Mouse (Mus musculus) hindbrain, embryonic 16.5 days (tissue): ENCODE measurements around the gene Gm7257. TPM values are rescaled to one million over a fixed set of nuclear protein-coding genes. Genes with fewer than 3 reads are reported as not detected.

ENCODE experiments used
- ATAC-seq: fragments of 200-750 bp; cut with Nextera tagmentation; 2 replicates; pipeline ENCODE4 v1.8.0; 2017; ENCODE audit warnings: moderate TSS enrichment, moderate library complexity
- H3K27ac ChIP-seq: fragments of 300-500 bp; sonication (generic); 2 replicates; pipeline ENCODE4 v1.5.1; 2014; ENCODE audit warnings: low read depth, mild to moderate bottlenecking, control low read depth, low read length, moderate library complexity
- H3K27me3 ChIP-seq: fragments of 300-500 bp; sonication (generic); replicated peaks from 2 replicates; pipeline ENCODE4 v1.6.1; 2014; ENCODE audit warnings: low read length; ENCODE audit not compliant: control insufficient read depth, insufficient read depth
- H3K36me3 ChIP-seq: fragments of 300-500 bp; sonication (generic); 2 replicates; pipeline ENCODE4 v1.6.1; 2014; ENCODE audit warnings: mild to moderate bottlenecking, low read length, moderate library complexity, mixed read lengths; ENCODE audit not compliant: control insufficient read depth, insufficient read depth
- H3K4me1 ChIP-seq: fragments of 300-500 bp; sonication (generic); 2 replicates; pipeline ENCODE4 v1.6.1; 2014; ENCODE audit warnings: low read depth, low read length; ENCODE audit not compliant: control insufficient read depth, insufficient read depth
- H3K4me2 ChIP-seq: fragments of 300-500 bp; sonication (generic); 2 replicates; pipeline ENCODE4 v1.6.1; 2014; ENCODE audit warnings: mild to moderate bottlenecking, low read length, control low read depth, moderate library complexity
- H3K4me3 ChIP-seq: fragments of 300-500 bp; sonication (generic); 2 replicates; pipeline ENCODE4 v1.5.1; 2014; ENCODE audit warnings: mild to moderate bottlenecking, low read length, control low read depth, moderate library complexity
- H3K9ac ChIP-seq: fragments of 300-500 bp; sonication (generic); 2 replicates; pipeline ENCODE4 v1.6.1; 2014; ENCODE audit warnings: low read depth, mild to moderate bottlenecking, control low read depth, low read length, moderate library complexity
- H3K9me3 ChIP-seq: fragments of 300-500 bp; sonication (generic); 2 replicates; pipeline ENCODE4 v1.6.1; 2014; ENCODE audit warnings: mild to moderate bottlenecking, low read length, moderate library complexity; ENCODE audit not compliant: control insufficient read depth
- WGBS: fragments of 180-500 bp; shearing (Covaris S2); extraction: QIAGEN DNeasy Blood & Tissue Kit; methylation state at CpG from one replicate; pipeline ENCODE4 v1.1.7; 2014; 5-methylcytosine and 5-hydroxymethylcytosine counted together
- polyA plus RNA-seq: library from polyadenylated mRNA; unstranded; fragments of >200 nt; fragmentation: Nextera tagmentation; extraction: Ambion mirVana; gene quantifications from 2 replicates; pipeline ENCODE4 v1.2.1, GENCODE M21; 2015

Gm7257 gene
- not detected in 2 replicates for polyA plus RNA-seq

DNA sequence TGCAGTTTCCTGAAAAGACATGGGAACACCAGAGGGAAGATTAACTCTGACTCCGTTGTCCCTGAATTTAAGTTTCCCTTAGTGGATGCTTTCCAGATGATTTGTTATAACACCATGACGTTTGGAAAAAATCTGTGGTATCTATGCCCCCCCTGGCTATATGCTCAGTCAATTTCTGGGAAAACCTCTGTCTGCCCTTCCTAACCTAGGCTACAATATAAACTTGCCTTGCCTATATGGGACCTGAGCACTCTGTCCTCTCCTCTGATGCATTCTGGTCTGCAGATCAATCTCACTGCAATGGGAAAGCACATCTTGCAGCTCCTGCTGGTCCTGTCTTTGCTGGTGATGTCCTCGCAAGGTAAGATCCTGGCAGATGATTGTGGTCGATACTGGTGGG, at the start of gene Gm7257:
Gm7257 (plus strand) TSS at position 301 of the 400 bp plus-strand sequence.
- 88% methylated on average over 4 of the region's 4 CpGs for WGBS
- H3K4me3 ChIP-seq, result no peak within 1 kb of the TSS
- H3K9me3 ChIP-seq, result peaks cover 4% of the 10 kb centered on the region; the same call in 1 of the 2 replicates
- no peak within 1 kb of the TSS for H3K27ac ChIP-seq
- no peak for ATAC-seq
- no peaks in the 10 kb centered on the region for H3K27me3 ChIP-seq
- H3K36me3 ChIP-seq, result no peaks in the 10 kb centered on the region
- no peaks in the 10 kb centered on the region for H3K4me1 ChIP-seq
- H3K4me2 ChIP-seq, result no peak within 1 kb of the TSS
- H3K9ac ChIP-seq, result no peak within 1 kb of the TSS

- Histone ChIP-seq H3K4me1 (no peaks in the 10 kb centered on the region), H3K4me3 (no peak overlapping the region), H3K27me3 (no peaks in the 10 kb centered on the region), H3K27ac (no peak overlapping the region), H3K36me3 (no peaks in the 10 kb centered on the region), H3K4me2 (no peak overlapping the region), H3K9ac (no peak overlapping the region), H3K9me3 (peaks cover 20% of the 10 kb centered on the region)
- WGBS, result 54% methylated on average over 2 of the region's 2 CpGs
- no peak for ATAC-seq
Observed at GRCm38 (mm10) chr9:36402991-36403390, 28.7 kb upstream of the Gm7257 start.

GRCm38 (mm10) chr9:36435051-36435764, 3.5 kb downstream of the Gm7257 start:
- no peak overlapping the region for H3K4me3 ChIP-seq
- H3K9ac ChIP-seq, result no peak overlapping the region
- H3K27ac ChIP-seq, result no peak overlapping the region
- H3K4me1 ChIP-seq, result no peaks in the 10 kb centered on the region
- WGBS, result 39% methylated on average over 2 of the region's 2 CpGs
- ATAC-seq, result no peak
- H3K36me3 ChIP-seq, result no peaks in the 10 kb centered on the region
- no peak overlapping the region for H3K4me2 ChIP-seq
- no peaks in the 10 kb centered on the region; the same call in 1 of the 2 replicates for H3K9me3 ChIP-seq
- H3K27me3 ChIP-seq, result no peaks in the 10 kb centered on the region

DNA sequence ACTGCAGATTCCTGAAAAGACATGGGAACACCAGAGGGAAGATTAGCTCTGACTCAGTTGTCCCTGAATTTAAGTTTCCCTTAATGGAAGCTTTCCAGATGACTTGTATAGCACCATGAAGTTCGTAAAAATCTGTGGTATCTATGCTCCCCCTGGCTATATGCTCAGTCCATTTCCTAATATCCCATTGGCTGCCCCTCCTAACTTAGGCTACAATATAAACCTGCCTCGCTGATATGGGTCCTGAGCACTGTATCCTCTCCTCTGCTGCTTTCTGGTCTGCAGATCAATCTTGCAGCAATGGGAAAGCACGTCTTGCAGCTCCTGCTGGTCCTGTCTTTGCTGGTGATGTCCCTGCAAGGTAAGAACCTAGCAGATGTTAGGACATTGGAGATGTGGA, 43.7 kb downstream of the Gm7257 start, which contains the start of gene Gm9513:
Gm9513 (plus strand) TSS at position 301 of the 400 bp plus-strand sequence.
- H3K4me1 ChIP-seq, result no peaks in the 10 kb centered on the region
- 72% methylated on average over 3 of the region's 3 CpGs for WGBS
- no peak within 1 kb of the TSS for H3K4me3 ChIP-seq
- ATAC-seq, result no peak
- H3K4me2 ChIP-seq, result no peak within 1 kb of the TSS
- H3K27me3 ChIP-seq, result no peaks in the 10 kb centered on the region
- no peaks in the 10 kb centered on the region for H3K36me3 ChIP-seq
- no peak within 1 kb of the TSS for H3K9ac ChIP-seq
- H3K27ac ChIP-seq, result no peak within 1 kb of the TSS
- H3K9me3 ChIP-seq, result peaks cover 2% of the 10 kb centered on the region; the same call in 1 of the 2 replicates

Other genes with a start within 250 kb of the Gm7257 start
- gene Gm9513, start 43.8 kb downstream of the Gm7257 start, polyA plus RNA-seq, result not detected in 2 replicates
- gene Gm5615, start 110.1 kb downstream of the Gm7257 start, polyA plus RNA-seq, result not detected in 2 replicates
- not detected in 2 replicates for gene Gm17689, start 150.8 kb downstream of the Gm7257 start, polyA plus RNA-seq
- gene A630095E13Rik, start 211.5 kb downstream of the Gm7257 start, polyA plus RNA-seq, result not detected in 2 replicates